Mouse (Mus musculus): ENCODE measurements around the gene Ralgds. TPM values are rescaled to one million over a fixed set of nuclear protein-coding genes. Genes with fewer than 3 reads are reported as not detected.

Gene Ralgds
- polyA plus RNA-seq, 1 experiment from 2014 or later: 50.3 TPM

DNA sequence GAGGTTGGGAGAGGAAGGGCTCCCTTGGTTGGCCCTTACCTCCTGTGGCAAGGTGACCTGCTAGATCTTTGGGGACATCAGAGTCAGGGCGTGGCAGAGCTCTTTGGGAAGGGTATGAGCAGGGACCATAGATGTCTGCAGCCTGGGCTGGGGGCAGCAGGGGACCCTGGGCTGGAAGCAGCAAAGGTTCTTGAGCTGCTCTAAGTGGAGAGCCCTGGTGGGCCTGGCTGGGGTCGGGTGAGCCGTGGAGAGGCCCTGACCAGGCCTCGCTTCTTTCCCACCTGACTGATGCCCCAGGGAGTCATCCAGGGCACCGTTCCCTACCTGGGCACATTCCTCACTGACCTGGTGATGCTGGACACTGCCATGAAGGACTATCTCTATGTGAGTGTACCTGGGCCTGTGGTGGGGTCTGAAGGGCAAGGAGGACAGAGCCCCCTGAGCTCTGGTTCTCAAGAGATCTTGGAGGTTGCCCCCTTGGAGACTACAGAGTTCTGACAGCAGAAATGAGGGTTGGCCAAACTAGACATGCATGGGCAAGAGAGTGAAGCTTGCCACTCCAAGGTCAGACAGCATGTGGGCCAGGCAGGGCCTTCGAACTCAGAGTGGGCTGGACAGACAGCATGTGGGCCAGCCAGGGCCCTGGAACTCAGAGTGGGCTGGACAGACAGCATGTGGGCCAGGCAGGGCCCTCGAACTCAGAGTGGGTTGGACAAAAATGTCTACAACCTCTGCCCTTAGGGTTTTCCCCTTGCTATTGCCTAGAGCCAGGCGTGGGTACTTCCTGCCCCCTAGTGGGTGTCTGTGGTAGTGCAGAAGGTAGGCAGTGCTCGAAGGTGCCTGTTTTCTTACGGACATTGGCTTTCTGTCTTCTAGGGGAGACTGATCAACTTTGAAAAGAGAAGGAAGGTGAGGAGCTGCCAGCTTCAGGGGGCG, 34.6 kb downstream of the Ralgds start:
- no peak overlapping the region for H3K4me3 ChIP-seq
- ATAC-seq (ENCODE audit: insufficient number of reproducible peaks, low FRiP score, low TSS enrichment, low read depth): no peak
- H3K9ac ChIP-seq: no peak overlapping the region
- no peak overlapping the region for H3K4me2 ChIP-seq
- peaks cover 4% of the 10 kb centered on the region; the same call in 1 of the 2 replicates for H3K4me1 ChIP-seq
- H3K27me3 ChIP-seq: no peaks in the 10 kb centered on the region
- H3K27ac ChIP-seq: no peak overlapping the region
- peaks cover 94% of the 10 kb centered on the region for H3K36me3 ChIP-seq
- H3K9me3 ChIP-seq: no peaks in the 10 kb centered on the region
- WGBS: 53% methylated on average over 11 of the region's 11 CpGs

DNA sequence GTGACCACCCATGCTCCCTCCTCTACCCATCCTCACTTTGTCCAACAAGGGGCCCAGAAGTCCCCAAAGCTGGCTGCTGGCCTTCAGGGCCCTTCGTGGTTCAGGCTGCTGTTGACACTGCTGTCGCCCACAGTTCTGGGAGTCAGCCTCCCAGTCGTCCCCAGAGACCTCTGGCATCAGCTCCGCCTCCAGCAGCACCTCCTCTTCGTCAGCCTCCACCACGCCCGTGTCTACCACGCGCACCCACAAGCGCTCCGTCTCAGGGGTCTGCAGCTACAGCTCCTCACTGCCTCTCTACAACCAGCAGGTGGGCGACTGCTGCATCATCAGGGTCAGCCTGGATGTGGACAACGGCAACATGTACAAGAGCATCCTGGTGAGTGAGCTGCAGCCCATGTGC, 36.2 kb downstream of the Ralgds start:
- 92% methylated on average over 13 of the region's 13 CpGs for WGBS
- Histone ChIP-seq H3K36me3 (peaks cover 94% of the 10 kb centered on the region), H3K27me3 (no peaks in the 10 kb centered on the region), H3K9me3 (no peaks in the 10 kb centered on the region), H3K9ac (no peak overlapping the region), H3K4me3 (no peak overlapping the region), H3K4me2 (no peak overlapping the region), H3K27ac (no peak overlapping the region), H3K4me1 (peaks cover 4% of the 10 kb centered on the region; the same call in 1 of the 2 replicates)
- ATAC-seq (ENCODE audit: insufficient number of reproducible peaks, low FRiP score, low TSS enrichment, low read depth): no peak

DNA sequence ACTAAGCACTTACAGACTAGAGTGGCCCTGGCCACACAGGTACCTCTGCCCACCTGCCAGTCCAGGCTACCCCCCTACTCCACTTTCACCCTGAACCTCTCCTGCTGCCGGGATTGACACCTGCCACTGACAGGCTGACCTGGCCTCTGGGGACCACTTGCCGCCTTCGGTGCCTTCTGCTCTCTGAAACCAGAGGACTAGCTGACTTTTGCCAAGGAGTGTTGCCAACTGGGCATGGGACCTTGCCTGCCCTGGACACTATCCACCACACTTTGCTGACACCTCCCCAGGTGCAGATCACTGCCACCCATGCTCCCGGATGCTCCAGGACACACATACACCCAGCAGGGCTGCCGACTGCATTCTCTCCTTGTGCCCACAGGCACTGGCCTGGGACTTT, 39.4 kb downstream of the Ralgds start:
- no peak overlapping the region for H3K4me3 ChIP-seq
- ATAC-seq (ENCODE audit: insufficient number of reproducible peaks, low FRiP score, low TSS enrichment, low read depth): no peak
- 88% methylated on average over 5 of the region's 5 CpGs for WGBS
- H3K36me3 ChIP-seq: peaks cover 67% of the 10 kb centered on the region
- no peak overlapping the region for H3K27ac ChIP-seq
- H3K4me2 ChIP-seq: no peak overlapping the region
- no peaks in the 10 kb centered on the region for H3K9me3 ChIP-seq
- H3K4me1 ChIP-seq: peaks cover 4% of the 10 kb centered on the region; the same call in 1 of the 2 replicates
- no peaks in the 10 kb centered on the region for H3K27me3 ChIP-seq
- H3K9ac ChIP-seq: no peak overlapping the region

DNA sequence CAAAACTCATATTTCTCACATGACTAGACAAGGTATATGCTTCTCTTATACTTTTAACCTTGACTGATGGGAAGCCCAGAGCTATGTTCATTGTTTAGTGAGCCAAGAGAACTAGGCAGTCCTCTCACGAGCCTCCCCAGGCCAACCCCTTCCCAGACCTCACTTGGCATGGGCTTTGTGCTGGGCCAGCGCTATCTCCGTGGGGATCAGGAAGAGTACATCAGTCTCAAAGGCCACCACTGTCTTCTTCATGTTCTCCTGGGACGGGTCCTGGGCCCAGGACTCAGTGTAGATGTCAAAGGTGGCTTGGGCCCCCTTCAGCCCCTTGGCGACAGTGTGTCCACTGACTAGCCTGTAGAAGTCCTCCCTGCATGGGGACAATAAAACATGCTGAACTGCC, 44.5 kb downstream of the Ralgds start:
- Histone ChIP-seq H3K27ac (no peak overlapping the region), H3K4me2 (no peak overlapping the region), H3K4me1 (peaks cover under 1% of the 10 kb centered on the region; the same call in 1 of the 2 replicates), H3K9ac (no peak overlapping the region), H3K4me3 (no peak overlapping the region), H3K9me3 (no peaks in the 10 kb centered on the region), H3K27me3 (no peaks in the 10 kb centered on the region), H3K36me3 (peaks cover 20% of the 10 kb centered on the region)
- no peak for ATAC-seq (ENCODE audit: insufficient number of reproducible peaks, low FRiP score, low TSS enrichment, low read depth)
- WGBS: 88% methylated on average over 5 of the region's 5 CpGs

DNA sequence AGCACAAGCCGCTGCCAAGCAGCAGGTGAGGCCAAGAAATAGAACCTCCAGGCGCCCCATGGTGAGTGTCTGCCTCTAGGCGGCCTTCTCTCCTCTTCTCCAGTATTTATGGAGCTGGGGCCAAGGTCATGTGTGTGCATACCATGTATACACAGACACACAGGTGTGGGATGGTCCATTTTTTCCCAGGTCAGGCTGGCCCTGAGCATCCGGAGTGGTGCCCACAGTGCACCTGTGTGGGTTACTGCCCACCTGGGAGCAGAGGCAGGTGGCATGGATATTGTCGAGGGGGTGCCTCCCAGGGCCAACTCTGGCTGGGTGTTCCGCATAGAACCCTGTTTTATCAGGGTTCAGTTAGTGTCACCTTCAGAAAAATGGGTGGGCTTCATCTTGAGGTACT, 50.4 kb downstream of the Ralgds start, which contains the start of gene Cel:
TSS of gene Cel (minus strand) at position 101 of the 400 bp plus-strand sequence.
- Histone ChIP-seq H3K4me3 (no peak within 1 kb of the TSS), H3K9me3 (no peaks in the 10 kb centered on the region), H3K36me3 (peaks cover 33% of the 10 kb centered on the region), H3K4me2 (no peak within 1 kb of the TSS), H3K9ac (no peak within 1 kb of the TSS), H3K4me1 (peaks cover 10% of the 10 kb centered on the region; the same call in 1 of the 2 replicates), H3K27me3 (no peaks in the 10 kb centered on the region), H3K27ac (no peak within 1 kb of the TSS)
- WGBS: 65% methylated on average over 6 of the region's 6 CpGs
- no peak for ATAC-seq (ENCODE audit: insufficient number of reproducible peaks, low FRiP score, low TSS enrichment, low read depth)

DNA sequence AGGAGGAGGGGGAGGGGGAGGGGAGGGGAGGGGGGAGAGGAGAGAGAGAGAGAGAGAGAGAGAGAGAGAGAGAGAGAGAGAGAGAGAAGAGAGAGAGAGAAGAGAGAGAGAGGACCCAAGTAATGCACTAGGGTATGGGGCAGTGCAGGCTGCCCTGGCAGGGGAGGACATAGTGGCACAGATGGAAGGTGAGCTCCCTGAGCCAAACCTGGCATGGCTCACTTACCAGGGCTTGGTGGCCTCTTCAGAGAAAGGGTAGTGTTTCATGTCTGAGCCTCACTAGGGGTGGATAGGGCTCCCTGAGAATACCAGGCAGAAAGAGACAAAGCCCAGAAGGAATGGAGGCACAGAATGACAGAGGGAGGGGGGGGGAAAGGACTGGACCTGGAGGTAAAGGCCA, 50.9 kb downstream of the Ralgds start:
- Histone ChIP-seq H3K27me3 (no peaks in the 10 kb centered on the region), H3K4me3 (no peak overlapping the region), H3K27ac (no peak overlapping the region), H3K4me2 (no peak overlapping the region), H3K4me1 (peaks cover 14% of the 10 kb centered on the region; the same call in 1 of the 2 replicates), H3K9ac (no peak overlapping the region), H3K36me3 (peaks cover 39% of the 10 kb centered on the region), H3K9me3 (no peaks in the 10 kb centered on the region)
- no peak for ATAC-seq (ENCODE audit: insufficient number of reproducible peaks, low FRiP score, low TSS enrichment, low read depth)

DNA sequence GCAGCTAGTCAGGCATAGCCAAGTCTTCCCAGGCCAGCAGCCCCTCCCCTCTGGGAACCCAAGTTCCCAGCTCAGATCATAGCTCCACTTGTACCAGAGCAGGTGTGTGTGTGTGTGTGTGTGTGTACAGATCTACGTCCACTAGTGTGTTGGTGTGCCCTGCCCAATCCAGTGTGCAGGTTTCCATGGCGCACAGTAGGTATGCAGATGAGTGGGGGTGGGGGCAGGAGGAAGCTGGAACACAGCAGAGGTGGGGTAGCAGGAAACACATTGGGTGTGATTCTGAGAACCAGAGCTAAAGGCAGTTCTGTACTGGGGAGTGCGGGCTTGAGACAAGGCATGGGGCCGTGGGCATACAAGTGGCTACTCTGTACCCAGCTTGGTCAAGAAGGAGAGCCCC, 51.5 kb downstream of the Ralgds start:
- Histone ChIP-seq H3K27me3 (no peaks in the 10 kb centered on the region), H3K4me3 (no peak overlapping the region), H3K27ac (no peak overlapping the region), H3K36me3 (peaks cover 44% of the 10 kb centered on the region), H3K9ac (no peak overlapping the region), H3K4me1 (peaks cover 19% of the 10 kb centered on the region), H3K9me3 (no peaks in the 10 kb centered on the region), H3K4me2 (no peak overlapping the region)
- no peak; the same call in 1 of the 2 replicates for ATAC-seq (ENCODE audit: insufficient number of reproducible peaks, low FRiP score, low TSS enrichment, low read depth)
- 93% methylated on average over 4 of the region's 4 CpGs for WGBS

DNA sequence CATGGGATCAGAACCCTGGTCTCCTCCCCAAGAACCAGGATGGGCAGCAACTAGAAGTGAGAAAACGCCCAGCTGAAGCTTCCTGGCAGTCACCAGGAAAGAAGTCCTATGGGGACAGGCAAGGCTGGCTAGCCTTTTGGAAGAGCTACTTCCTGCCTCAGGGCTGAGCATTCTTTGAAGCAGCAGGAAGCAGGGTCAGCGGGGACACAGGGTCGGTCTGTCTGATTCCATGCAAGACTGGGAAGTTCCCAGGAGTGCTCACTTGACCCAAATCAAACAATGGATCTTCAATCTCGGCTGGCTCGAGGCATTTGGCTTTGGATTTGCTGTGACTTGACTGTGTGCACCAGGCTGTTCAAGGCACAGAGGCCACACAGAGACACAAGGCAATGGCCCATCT, 53.6 kb downstream of the Ralgds start:
- ATAC-seq (ENCODE audit: insufficient number of reproducible peaks, low FRiP score, low TSS enrichment, low read depth): no peak
- Histone ChIP-seq H3K27me3 (no peaks in the 10 kb centered on the region), H3K9ac (no peak overlapping the region), H3K4me1 (peaks cover 24% of the 10 kb centered on the region), H3K4me3 (no peak overlapping the region), H3K27ac (peak overlapping the region; percentile 18; the same call in 1 of the 2 replicates), H3K9me3 (no peaks in the 10 kb centered on the region), H3K4me2 (no peak overlapping the region), H3K36me3 (peaks cover 61% of the 10 kb centered on the region)
- WGBS: 67% methylated on average over 5 of the region's 5 CpGs

DNA sequence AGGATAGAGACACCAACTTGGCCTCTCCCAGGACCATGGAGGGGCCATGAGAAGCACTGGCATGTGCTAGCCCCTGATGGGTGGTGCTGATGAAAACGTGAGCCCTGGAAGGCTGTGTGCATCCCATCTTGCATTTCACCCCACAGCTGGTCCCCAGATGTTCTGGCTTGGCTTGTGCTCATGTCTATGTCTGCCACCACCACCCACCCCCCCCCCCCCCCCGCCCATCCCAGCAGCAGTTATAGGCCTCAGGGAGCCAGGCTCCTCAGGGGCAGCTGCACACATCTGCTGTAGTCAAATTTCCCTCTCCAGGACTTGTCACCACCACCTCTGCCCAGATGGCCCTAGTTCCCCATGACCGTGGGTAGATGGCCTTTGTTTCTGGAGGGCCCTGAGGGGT, 57.0 kb downstream of the Ralgds start:
- no peaks in the 10 kb centered on the region for H3K27me3 ChIP-seq
- 28% methylated on average over 3 of the region's 3 CpGs for WGBS
- 0 out of 2 replicates have a peak overlapping the region, but pooled peaks have one; percentile 40 for H3K27ac ChIP-seq
- no peak for ATAC-seq (ENCODE audit: insufficient number of reproducible peaks, low FRiP score, low TSS enrichment, low read depth)
- peaks cover 14% of the 10 kb centered on the region for H3K4me1 ChIP-seq
- peaks cover 90% of the 10 kb centered on the region for H3K36me3 ChIP-seq
- no peak overlapping the region for H3K4me2 ChIP-seq
- no peak overlapping the region for H3K9ac ChIP-seq
- H3K9me3 ChIP-seq: no peaks in the 10 kb centered on the region
- H3K4me3 ChIP-seq: no peak overlapping the region

DNA sequence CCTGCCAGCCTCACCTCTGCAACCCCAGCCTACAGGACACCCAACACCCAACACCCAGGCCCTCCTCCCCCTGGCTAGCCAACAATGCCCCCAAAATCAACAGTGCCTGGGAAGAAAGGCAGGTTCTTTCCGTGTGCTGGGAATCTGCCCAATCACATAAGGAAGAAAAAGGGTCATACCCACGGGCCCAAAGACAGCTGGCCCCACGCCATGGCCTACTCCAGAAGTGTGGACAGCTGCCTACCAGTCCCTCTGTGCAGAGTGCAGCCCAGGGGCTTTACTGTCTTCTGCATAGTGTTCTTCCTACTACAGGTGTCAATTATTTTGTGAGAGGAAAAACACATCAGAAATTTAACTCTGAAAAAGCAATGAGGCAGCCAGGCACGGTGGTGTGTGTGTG, 62.4 kb downstream of the Ralgds start:
- Histone ChIP-seq H3K4me1 (no peaks in the 10 kb centered on the region), H3K27ac (no peak overlapping the region), H3K4me2 (no peak overlapping the region), H3K9me3 (no peaks in the 10 kb centered on the region), H3K36me3 (peaks cover 88% of the 10 kb centered on the region), H3K27me3 (no peaks in the 10 kb centered on the region), H3K4me3 (no peak overlapping the region), H3K9ac (no peak overlapping the region)
- no peak for ATAC-seq (ENCODE audit: insufficient number of reproducible peaks, low FRiP score, low TSS enrichment, low read depth)
- WGBS: 75% methylated on average over 4 of the region's 4 CpGs

DNA sequence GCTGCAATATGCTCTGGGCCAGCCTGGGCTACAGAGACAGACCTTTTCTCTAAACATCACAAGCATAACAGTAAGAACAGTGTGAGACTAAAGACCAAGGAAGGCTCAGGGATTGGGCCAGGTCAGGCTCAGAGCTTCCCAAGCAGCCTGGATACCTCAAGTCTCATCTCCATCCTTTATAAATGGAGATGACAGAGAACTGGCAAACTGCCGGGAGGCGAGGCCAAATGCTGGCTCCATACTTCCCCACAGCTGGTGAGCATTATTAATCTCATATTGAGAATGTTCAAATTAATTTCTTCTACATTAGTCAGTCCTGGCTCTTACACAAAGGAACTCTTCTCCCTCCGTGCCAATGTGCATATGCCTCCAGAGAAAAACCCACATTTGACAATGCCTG, 63.9 kb downstream of the Ralgds start:
- ATAC-seq (ENCODE audit: insufficient number of reproducible peaks, low FRiP score, low TSS enrichment, low read depth): no peak
- Histone ChIP-seq H3K4me2 (no peak overlapping the region), H3K4me3 (no peak overlapping the region), H3K36me3 (peaks cover 81% of the 10 kb centered on the region), H3K27ac (no peak overlapping the region), H3K4me1 (peaks cover 3% of the 10 kb centered on the region; the same call in 1 of the 2 replicates), H3K27me3 (no peaks in the 10 kb centered on the region), H3K9me3 (no peaks in the 10 kb centered on the region), H3K9ac (no peak overlapping the region)
- 77% methylated on average over 3 of the region's 3 CpGs for WGBS

DNA sequence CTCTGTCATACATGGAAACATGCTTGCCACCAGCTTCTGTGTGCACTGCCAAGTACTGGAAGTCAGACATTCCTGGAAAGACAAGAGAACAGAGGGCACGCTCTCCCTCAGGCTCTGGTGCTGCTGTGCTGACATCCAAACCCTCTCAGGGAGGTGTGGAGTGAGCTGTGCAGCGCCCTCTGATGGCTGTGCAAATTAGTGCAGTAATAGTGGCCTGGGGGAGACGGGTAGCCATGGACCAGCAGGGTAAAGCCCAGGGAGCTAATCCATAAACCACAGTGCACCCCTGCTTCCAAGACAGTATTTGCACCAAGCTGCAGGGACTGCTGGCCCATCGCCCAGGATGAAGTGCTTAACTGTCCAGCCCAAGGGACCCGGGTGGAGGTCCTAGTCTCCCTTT, 65.1 kb downstream of the Ralgds start:
- no peak overlapping the region; the same call in 1 of the 2 replicates for H3K27ac ChIP-seq

More for the DNA sequence above, 65.1 kb downstream of the Ralgds start:
- Histone ChIP-seq H3K9ac (no peak overlapping the region), H3K4me1 (peaks cover 9% of the 10 kb centered on the region; the same call in 1 of the 2 replicates), H3K27me3 (no peaks in the 10 kb centered on the region), H3K36me3 (peaks cover 69% of the 10 kb centered on the region), H3K4me3 (no peak overlapping the region), H3K9me3 (no peaks in the 10 kb centered on the region), H3K4me2 (no peak overlapping the region)
- 72% methylated on average over 5 of the region's 5 CpGs for WGBS
- no peak for ATAC-seq (ENCODE audit: insufficient number of reproducible peaks, low FRiP score, low TSS enrichment, low read depth)
